Mouse (Mus musculus) small intestine, adult 2 months (tissue): ENCODE results near the gene Kif23. TPM values are rescaled to one million over a fixed set of nuclear protein-coding genes. Genes with fewer than 3 reads are reported as not detected.
A peak's percentile ranks its signal among the peaks of the same experiment; 100 is the strongest.

ENCODE experiments used
- H3K27ac ChIP-seq: fragments of 200-500 bp; 2 replicates; pipeline ENCODE4 v1.5.1; 2012; ENCODE audit warnings: low read depth, low read length, control low read depth, inconsistent platforms; ENCODE audit not compliant: insufficient read depth
- H3K27me3 ChIP-seq: fragments of 200-500 bp; 2 replicates; pipeline ENCODE4 v1.6.1; 2012; ENCODE audit warnings: mild to moderate bottlenecking, moderate library complexity, low read length, inconsistent platforms; ENCODE audit not compliant: control insufficient read depth, insufficient read depth
- H3K36me3 ChIP-seq: fragments of 200-500 bp; 2 replicates; pipeline ENCODE4 v1.6.1; 2012; ENCODE audit warnings: mild to moderate bottlenecking, low read length, control low read depth, inconsistent platforms; ENCODE audit not compliant: control insufficient read depth, insufficient read depth
- H3K4me1 ChIP-seq: fragments of 200-500 bp; 2 replicates; pipeline ENCODE4 v1.6.1; 2012; ENCODE audit warnings: low read length, inconsistent platforms, mixed read lengths; ENCODE audit not compliant: control insufficient read depth, insufficient read depth, insufficient read length
- H3K4me3 ChIP-seq: fragments of 200-500 bp; 2 replicates; pipeline ENCODE4 v1.5.1; 2012; ENCODE audit warnings: low read depth, mild to moderate bottlenecking, control low read depth, inconsistent platforms, low read length, moderate library complexity
- CTCF ChIP-seq: fragments of 200-500 bp; IDR thresholded peaks from 2 replicates; pipeline ENCODE4 v1.5.1; 2012; ENCODE audit warnings: low read depth, mild to moderate bottlenecking, control low read depth, inconsistent platforms, low read length, moderate library complexity, mixed read lengths; ENCODE audit not compliant: insufficient replicate concordance, insufficient read length; ENCODE audit errors: extremely low read depth
- POLR2A ChIP-seq: fragments of 200-500 bp; IDR thresholded peaks from 2 replicates; pipeline ENCODE4 v1.6.1; 2012; ENCODE audit warnings: low read depth, mild to moderate bottlenecking, control low read depth, inconsistent platforms, low read length, moderate library complexity
- WGBS: fragments of 180-500 bp; shearing (Covaris S2); methylation state at CpG from one replicate; pipeline ENCODE4 v1.1.7; 2018; 5-methylcytosine and 5-hydroxymethylcytosine counted together
- polyA plus RNA-seq: library from polyadenylated mRNA; depleted of rRNA; stranded (reverse); fragments of >200 nt; gene quantifications from 2 replicates; pipeline ENCODE4 v1.2.3, GENCODE M21; 2012

Kif23 gene
- polyA plus RNA-seq, 1 experiment, result 6.5 TPM

- WGBS, result 58% methylated on average over 20 of the region's 20 CpGs
- Histone ChIP-seq H3K27me3 (no peaks in the 10 kb centered on the region), H3K36me3 (peaks cover 20% of the 10 kb centered on the region), H3K27ac (no peak overlapping the region), H3K4me3 (no peak overlapping the region), H3K4me1 (peaks cover 2% of the 10 kb centered on the region)
- TF ChIP-seq POLR2A, result no peak
Measured at GRCm38 (mm10) chr9:61910526-61911256, 35.9 kb downstream of the Kif23 start.

- H3K4me1 ChIP-seq, result peaks cover 2% of the 10 kb centered on the region
- H3K27me3 ChIP-seq, result no peaks in the 10 kb centered on the region
- H3K36me3 ChIP-seq, result peaks cover 20% of the 10 kb centered on the region
- WGBS, result 45% methylated on average over 1 of the region's 1 CpGs
- H3K4me3 ChIP-seq, result no peak overlapping the region
- H3K27ac ChIP-seq, result no peak overlapping the region
- no peak for TF ChIP-seq CTCF
- TF ChIP-seq POLR2A, result no peak
Measured at GRCm38 (mm10) chr9:61909633-61910032, 36.9 kb downstream of the Kif23 start.

- TF ChIP-seq POLR2A (no peak), CTCF (no peak)
- Histone ChIP-seq H3K27me3 (no peaks in the 10 kb centered on the region), H3K36me3 (peaks cover 20% of the 10 kb centered on the region), H3K27ac (no peak overlapping the region), H3K4me3 (no peak overlapping the region), H3K4me1 (peaks cover 2% of the 10 kb centered on the region)
- 88% methylated on average over 11 of the region's 11 CpGs for WGBS
Measured at GRCm38 (mm10) chr9:61908832-61909407, 37.7 kb downstream of the Kif23 start.

GRCm38 (mm10) chr9:61908341-61908740 is 38.2 kb downstream of the Kif23 start:
- 83% methylated on average over 3 of the region's 3 CpGs for WGBS
- H3K27me3 ChIP-seq, result no peaks in the 10 kb centered on the region
- TF ChIP-seq CTCF, result no peak
- TF ChIP-seq POLR2A, result no peak
- H3K4me1 ChIP-seq, result peaks cover 1% of the 10 kb centered on the region
- H3K36me3 ChIP-seq, result peaks cover 20% of the 10 kb centered on the region
- H3K4me3 ChIP-seq, result no peak overlapping the region
- no peak overlapping the region for H3K27ac ChIP-seq

- no peak overlapping the region for H3K4me3 ChIP-seq
- peaks cover 16% of the 10 kb centered on the region for H3K36me3 ChIP-seq
- no peaks in the 10 kb centered on the region for H3K27me3 ChIP-seq
- TF ChIP-seq CTCF (no peak), POLR2A (no peak)
- 82% methylated on average over 4 of the region's 4 CpGs for WGBS
- H3K27ac ChIP-seq, result no peak overlapping the region
- H3K4me1 ChIP-seq, result no peaks in the 10 kb centered on the region; the same call in 1 of the 2 replicates
Measured at GRCm38 (mm10) chr9:61907621-61908295, 38.8 kb downstream of the Kif23 start.

GRCm38 (mm10) chr9:61906912-61907311 is 39.7 kb downstream of the Kif23 start:
- H3K4me3 ChIP-seq, result no peak overlapping the region
- no peaks in the 10 kb centered on the region; the same call in 1 of the 2 replicates for H3K4me1 ChIP-seq
- H3K27ac ChIP-seq, result no peak overlapping the region
- no peak for TF ChIP-seq POLR2A
- peak; percentile 57; the same call in 1 of the 2 replicates for TF ChIP-seq CTCF
- peaks cover 9% of the 10 kb centered on the region; the same call in 1 of the 2 replicates for H3K36me3 ChIP-seq
- H3K27me3 ChIP-seq, result no peaks in the 10 kb centered on the region
- 55% methylated on average over 10 of the region's 10 CpGs for WGBS

- 44% methylated on average over 5 of the region's 5 CpGs for WGBS
- TF ChIP-seq CTCF (no peak), POLR2A (no peak)
- Histone ChIP-seq H3K4me3 (no peak overlapping the region), H3K27ac (no peak overlapping the region), H3K4me1 (no peaks in the 10 kb centered on the region; the same call in 1 of the 2 replicates), H3K36me3 (no peaks in the 10 kb centered on the region), H3K27me3 (no peaks in the 10 kb centered on the region)
Measured at GRCm38 (mm10) chr9:61905576-61905975, 41.0 kb downstream of the Kif23 start.
